Mouse (Mus musculus): ENCODE measurements around the gene Ddx27. TPM values are rescaled to one million over a fixed set of nuclear protein-coding genes. Genes with fewer than 3 reads are reported as not detected.

The Ddx27 gene
- polyA plus RNA-seq, 1 experiment from 2014 or later = 29.3 TPM

DNA sequence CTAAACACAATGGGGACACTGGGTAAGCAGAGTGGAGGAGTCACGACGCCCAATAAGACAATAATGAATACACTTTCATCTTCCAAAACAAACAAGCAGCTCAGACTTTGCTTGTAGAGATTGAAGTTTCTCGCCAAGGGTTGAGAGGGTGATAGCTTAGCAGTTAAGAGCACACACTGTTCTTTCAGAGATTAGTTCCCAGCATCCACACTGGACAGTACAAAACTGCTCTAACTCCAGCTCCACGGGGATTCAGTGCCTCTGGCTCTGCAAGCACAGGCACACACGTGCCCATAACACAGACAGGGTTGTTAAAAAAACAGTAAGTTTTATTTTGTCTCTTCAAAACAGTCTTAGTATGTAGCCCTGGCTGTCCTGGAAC, 41.9 kb downstream of the Ddx27 start:
- no peak overlapping the region for H3K27ac ChIP-seq (ENCODE audit: low read depth, low read length)
- WGBS (ENCODE audit: insufficient replicate concordance) = 82% methylated on average over 5 of the region's 5 CpGs
- H3K9ac ChIP-seq (ENCODE audit: low read depth, low read length) = no peak overlapping the region
- peaks cover 18% of the 10 kb centered on the region for H3K36me3 ChIP-seq (ENCODE audit: control insufficient read depth, insufficient read depth, low read length)
- H3K9me3 ChIP-seq (replicated peaks; ENCODE audit: control insufficient read depth, low read length) = no peaks in the 10 kb centered on the region
- no peak for ATAC-seq (replicated peaks; ENCODE audit: insufficient number of reproducible peaks, low FRiP score, low TSS enrichment)
- H3K4me1 ChIP-seq (ENCODE audit: control insufficient read depth, insufficient read depth, low read length) = peaks cover 3% of the 10 kb centered on the region
- no peaks in the 10 kb centered on the region for H3K27me3 ChIP-seq (ENCODE audit: control insufficient read depth, insufficient read depth, low read length)
- H3K4me3 ChIP-seq (ENCODE audit: low read depth, low read length) = no peak overlapping the region
- no peak overlapping the region for H3K4me2 ChIP-seq

DNA sequence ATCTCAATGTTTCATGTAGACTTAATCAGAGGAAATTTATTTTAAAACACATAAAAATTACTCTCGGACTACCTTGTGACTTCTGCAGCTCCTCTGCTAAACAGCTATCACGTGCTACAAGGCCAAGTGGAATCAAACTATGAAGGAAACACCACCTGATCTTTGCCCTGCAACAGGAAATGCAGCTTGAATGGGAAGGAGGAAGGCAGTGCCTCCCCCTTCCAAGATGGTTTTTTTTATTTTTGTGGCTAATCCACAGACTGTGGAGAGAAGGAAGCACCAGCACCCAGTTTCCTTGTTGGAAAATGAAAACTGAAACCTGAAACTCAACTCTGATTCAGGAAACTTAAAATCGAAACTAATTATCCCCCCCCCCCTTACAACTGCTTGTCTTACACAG, 43.2 kb downstream of the Ddx27 start:
- H3K4me1 ChIP-seq (ENCODE audit: control insufficient read depth, insufficient read depth, low read length) = peaks cover 3% of the 10 kb centered on the region
- no peak overlapping the region for H3K27ac ChIP-seq (ENCODE audit: low read depth, low read length)
- H3K9me3 ChIP-seq (replicated peaks; ENCODE audit: control insufficient read depth, low read length) = no peaks in the 10 kb centered on the region
- no peak overlapping the region for H3K9ac ChIP-seq (ENCODE audit: low read depth, low read length)
- no peak for ATAC-seq (replicated peaks; ENCODE audit: insufficient number of reproducible peaks, low FRiP score, low TSS enrichment)
- peaks cover 18% of the 10 kb centered on the region for H3K36me3 ChIP-seq (ENCODE audit: control insufficient read depth, insufficient read depth, low read length)
- no peaks in the 10 kb centered on the region for H3K27me3 ChIP-seq (ENCODE audit: control insufficient read depth, insufficient read depth, low read length)
- WGBS (ENCODE audit: insufficient replicate concordance) = 60% methylated on average over 3 of the region's 3 CpGs
- no peak overlapping the region for H3K4me2 ChIP-seq
- H3K4me3 ChIP-seq (ENCODE audit: low read depth, low read length) = no peak overlapping the region

DNA sequence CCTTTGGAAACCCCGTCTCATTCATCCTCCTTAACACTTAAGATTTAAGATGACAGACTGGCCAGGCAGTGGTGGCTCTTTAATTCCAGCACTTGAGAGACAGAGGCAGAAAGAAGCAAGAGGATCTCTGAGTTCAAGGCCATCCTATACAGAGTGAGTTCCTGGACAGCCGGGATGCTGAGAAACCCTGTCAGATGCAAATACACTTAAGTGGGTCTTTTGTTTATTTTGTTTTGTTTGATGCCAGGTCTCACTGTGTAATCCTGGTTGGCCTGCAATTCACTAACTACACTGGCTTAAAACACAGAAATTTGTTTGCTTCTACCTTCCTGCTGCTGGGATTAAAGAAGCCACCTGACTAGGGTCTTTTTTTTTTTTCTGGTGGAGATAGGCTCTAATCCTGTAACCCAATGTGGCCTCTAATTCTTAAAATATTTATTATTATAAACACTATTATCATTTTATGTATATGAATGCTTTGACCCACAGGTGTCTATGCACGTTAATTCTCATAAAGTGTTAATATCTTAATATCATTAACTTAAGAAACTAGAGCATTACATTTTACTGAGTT, 43.9 kb downstream of the Ddx27 start:
- no peak overlapping the region for H3K4me2 ChIP-seq
- no peak overlapping the region for H3K4me3 ChIP-seq (ENCODE audit: low read depth, low read length)
- no peak overlapping the region for H3K9ac ChIP-seq (ENCODE audit: low read depth, low read length)
- H3K27me3 ChIP-seq (ENCODE audit: control insufficient read depth, insufficient read depth, low read length) = no peaks in the 10 kb centered on the region
- H3K4me1 ChIP-seq (ENCODE audit: control insufficient read depth, insufficient read depth, low read length) = peaks cover 3% of the 10 kb centered on the region
- peaks cover 18% of the 10 kb centered on the region for H3K36me3 ChIP-seq (ENCODE audit: control insufficient read depth, insufficient read depth, low read length)
- no peak for ATAC-seq (replicated peaks; ENCODE audit: insufficient number of reproducible peaks, low FRiP score, low TSS enrichment)
- H3K9me3 ChIP-seq (replicated peaks; ENCODE audit: control insufficient read depth, low read length) = no peaks in the 10 kb centered on the region
- 61% methylated on average over 3 of the region's 3 CpGs for WGBS (ENCODE audit: insufficient replicate concordance)
- peak overlapping the region; percentile 12; the same call in 1 of the 2 replicates for H3K27ac ChIP-seq (ENCODE audit: low read depth, low read length)

DNA sequence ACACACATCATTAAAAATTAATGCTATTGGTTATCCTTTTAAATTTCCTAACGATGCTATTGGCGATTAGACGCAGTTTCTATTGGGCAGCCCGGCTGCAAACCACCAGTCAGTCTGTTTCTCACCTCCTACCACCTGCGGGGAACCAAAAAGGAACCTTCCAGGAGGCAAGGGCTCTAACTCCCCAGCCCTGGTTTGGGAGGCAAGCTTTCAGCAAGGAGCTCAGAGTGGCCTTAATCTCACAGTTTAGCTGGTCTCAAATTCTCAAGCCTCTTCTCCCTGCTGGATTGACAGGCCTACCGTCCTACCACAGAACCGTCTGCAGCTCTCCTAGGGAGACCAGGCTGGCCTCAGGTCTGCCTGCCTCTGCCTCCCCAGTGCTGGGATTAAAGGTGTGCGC, 44.5 kb downstream of the Ddx27 start:
- Histone ChIP-seq H3K27ac (ENCODE audit: low read depth, low read length) (no peak overlapping the region), H3K9me3 (replicated peaks; ENCODE audit: control insufficient read depth, low read length) (no peaks in the 10 kb centered on the region), H3K4me3 (ENCODE audit: low read depth, low read length) (no peak overlapping the region), H3K27me3 (ENCODE audit: control insufficient read depth, insufficient read depth, low read length) (no peaks in the 10 kb centered on the region), H3K4me1 (ENCODE audit: control insufficient read depth, insufficient read depth, low read length) (peaks cover 3% of the 10 kb centered on the region), H3K36me3 (ENCODE audit: control insufficient read depth, insufficient read depth, low read length) (peaks cover 18% of the 10 kb centered on the region), H3K4me2 (no peak overlapping the region), H3K9ac (ENCODE audit: low read depth, low read length) (no peak overlapping the region)
- ATAC-seq (replicated peaks; ENCODE audit: insufficient number of reproducible peaks, low FRiP score, low TSS enrichment) = no peak
- 54% methylated on average over 8 of the region's 8 CpGs for WGBS (ENCODE audit: insufficient replicate concordance)

DNA sequence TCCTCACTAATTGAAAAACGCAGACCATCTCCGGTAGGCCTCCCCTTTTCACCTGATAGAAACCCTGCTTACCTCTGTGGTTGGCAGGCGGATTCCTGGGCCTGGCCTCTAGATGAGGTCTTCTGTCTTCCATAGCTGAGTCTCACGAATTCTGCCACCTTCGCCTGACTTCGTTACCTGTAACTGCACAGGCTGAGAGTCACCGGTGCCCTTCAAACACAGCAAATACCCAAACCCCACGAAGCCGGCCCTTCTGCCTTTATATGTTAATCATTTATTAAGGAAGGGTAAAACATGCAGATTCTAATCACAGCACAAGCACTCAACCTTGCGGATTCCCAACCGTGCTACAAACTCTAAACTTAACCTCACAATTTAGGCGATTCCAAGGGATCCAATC, 45.0 kb downstream of the Ddx27 start:
- no peak overlapping the region for H3K27ac ChIP-seq (ENCODE audit: low read depth, low read length)
- H3K27me3 ChIP-seq (ENCODE audit: control insufficient read depth, insufficient read depth, low read length) = no peaks in the 10 kb centered on the region
- WGBS (ENCODE audit: insufficient replicate concordance) = 62% methylated on average over 12 of the region's 12 CpGs
- peaks cover 3% of the 10 kb centered on the region for H3K4me1 ChIP-seq (ENCODE audit: control insufficient read depth, insufficient read depth, low read length)
- no peaks in the 10 kb centered on the region for H3K9me3 ChIP-seq (replicated peaks; ENCODE audit: control insufficient read depth, low read length)
- H3K9ac ChIP-seq (ENCODE audit: low read depth, low read length) = no peak overlapping the region
- H3K4me2 ChIP-seq = no peak overlapping the region
- no peak overlapping the region for H3K4me3 ChIP-seq (ENCODE audit: low read depth, low read length)
- H3K36me3 ChIP-seq (ENCODE audit: control insufficient read depth, insufficient read depth, low read length) = peaks cover 16% of the 10 kb centered on the region
- ATAC-seq (replicated peaks; ENCODE audit: insufficient number of reproducible peaks, low FRiP score, low TSS enrichment) = no peak

DNA sequence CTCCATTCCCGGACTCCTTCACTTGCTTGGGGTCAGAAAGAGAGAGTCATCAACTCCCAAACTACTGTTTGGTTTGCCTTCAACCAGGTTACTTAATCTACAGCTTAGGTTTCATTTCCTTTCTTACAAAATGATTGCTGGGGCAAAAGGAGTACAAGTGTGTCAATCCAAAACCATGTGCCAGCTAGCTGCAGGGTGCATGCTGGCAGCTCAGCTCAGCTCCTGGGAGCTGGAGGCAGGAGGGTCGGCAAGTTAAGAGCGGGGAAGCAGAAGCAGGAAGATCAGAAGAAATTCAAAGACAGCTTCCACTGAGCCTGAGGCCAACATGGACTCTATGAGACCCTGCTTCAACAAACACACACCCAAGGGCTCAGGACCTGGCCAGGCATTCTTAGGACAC, 45.4 kb downstream of the Ddx27 start:
- H3K36me3 ChIP-seq (ENCODE audit: control insufficient read depth, insufficient read depth, low read length) = peaks cover 15% of the 10 kb centered on the region
- no peak overlapping the region for H3K9ac ChIP-seq (ENCODE audit: low read depth, low read length)
- no peak overlapping the region for H3K4me3 ChIP-seq (ENCODE audit: low read depth, low read length)
- no peak overlapping the region for H3K4me2 ChIP-seq
- no peak for ATAC-seq (replicated peaks; ENCODE audit: insufficient number of reproducible peaks, low FRiP score, low TSS enrichment)
- H3K4me1 ChIP-seq (ENCODE audit: control insufficient read depth, insufficient read depth, low read length) = peaks cover 3% of the 10 kb centered on the region
- no peaks in the 10 kb centered on the region for H3K9me3 ChIP-seq (replicated peaks; ENCODE audit: control insufficient read depth, low read length)
- 69% methylated on average over 3 of the region's 3 CpGs for WGBS (ENCODE audit: insufficient replicate concordance)
- no peaks in the 10 kb centered on the region for H3K27me3 ChIP-seq (ENCODE audit: control insufficient read depth, insufficient read depth, low read length)
- H3K27ac ChIP-seq (ENCODE audit: low read depth, low read length) = no peak overlapping the region

DNA sequence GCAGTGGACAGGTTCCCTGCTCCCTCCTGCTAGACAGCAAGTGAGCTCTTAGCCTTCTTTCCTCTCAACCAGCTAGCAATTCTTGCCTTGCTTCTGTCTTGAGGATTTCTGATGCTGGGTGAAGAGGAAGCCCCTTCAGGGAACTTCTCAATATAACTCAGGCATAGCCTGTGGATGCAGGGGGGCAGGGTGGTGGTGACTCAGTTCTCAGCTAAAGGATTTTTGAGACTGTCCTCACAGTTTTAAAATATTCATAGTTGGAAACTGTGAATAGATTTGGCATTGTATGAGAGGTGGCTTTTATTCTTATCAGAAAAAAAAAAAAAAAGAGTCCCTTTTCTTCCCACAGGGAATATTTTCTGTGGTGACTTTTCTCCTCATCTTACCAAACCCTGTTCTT, 45.8 kb downstream of the Ddx27 start:
- H3K4me3 ChIP-seq (ENCODE audit: low read depth, low read length) = no peak overlapping the region
- no peak overlapping the region for H3K4me2 ChIP-seq
- H3K9ac ChIP-seq (ENCODE audit: low read depth, low read length) = no peak overlapping the region
- peaks cover 3% of the 10 kb centered on the region for H3K4me1 ChIP-seq (ENCODE audit: control insufficient read depth, insufficient read depth, low read length)
- peaks cover 16% of the 10 kb centered on the region for H3K36me3 ChIP-seq (ENCODE audit: control insufficient read depth, insufficient read depth, low read length)
- ATAC-seq (replicated peaks; ENCODE audit: insufficient number of reproducible peaks, low FRiP score, low TSS enrichment) = no peak
- H3K9me3 ChIP-seq (replicated peaks; ENCODE audit: control insufficient read depth, low read length) = no peaks in the 10 kb centered on the region
- no peaks in the 10 kb centered on the region for H3K27me3 ChIP-seq (ENCODE audit: control insufficient read depth, insufficient read depth, low read length)
- H3K27ac ChIP-seq (ENCODE audit: low read depth, low read length) = no peak overlapping the region

DNA sequence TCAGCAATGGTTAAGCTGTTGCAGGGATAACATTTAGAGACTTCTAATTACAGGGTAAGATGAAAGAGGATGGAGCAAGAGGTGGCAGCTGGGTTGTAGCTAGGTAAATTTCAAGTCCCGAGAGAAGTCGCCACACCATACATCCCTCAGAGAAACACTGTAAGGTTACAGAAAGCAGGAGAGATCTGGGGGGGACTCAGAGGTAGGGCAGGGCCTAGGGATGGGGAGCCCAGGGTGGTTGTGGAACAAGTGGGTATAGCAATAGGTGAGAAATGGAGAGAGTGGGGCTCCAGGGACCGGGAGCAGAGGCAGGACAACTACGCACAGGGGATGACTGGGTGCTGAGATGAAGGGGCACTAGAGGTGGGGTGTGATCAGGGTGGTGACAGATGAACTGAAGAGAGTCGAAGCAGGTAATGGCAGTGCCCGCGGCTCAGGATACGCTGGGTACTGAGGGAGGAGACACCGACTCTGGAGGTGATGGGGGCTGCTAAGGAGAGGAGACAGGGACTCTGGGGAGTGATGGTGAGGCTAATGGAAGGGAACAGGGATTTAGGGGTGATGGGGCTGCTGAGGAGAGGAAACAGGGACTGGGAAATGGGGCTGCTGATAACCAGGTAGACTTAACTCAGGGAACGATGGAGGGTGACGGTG, 46.5 kb downstream of the Ddx27 start:
- ATAC-seq (replicated peaks; ENCODE audit: insufficient number of reproducible peaks, low FRiP score, low TSS enrichment) = no peak
- Histone ChIP-seq H3K4me3 (ENCODE audit: low read depth, low read length) (peak overlapping the region; percentile 74), H3K9me3 (replicated peaks; ENCODE audit: control insufficient read depth, low read length) (no peaks in the 10 kb centered on the region), H3K27me3 (ENCODE audit: control insufficient read depth, insufficient read depth, low read length) (no peaks in the 10 kb centered on the region), H3K9ac (ENCODE audit: low read depth, low read length) (peak overlapping the region; percentile 90), H3K36me3 (ENCODE audit: control insufficient read depth, insufficient read depth, low read length) (peaks cover 13% of the 10 kb centered on the region), H3K4me2 (peak overlapping the region; percentile 80), H3K4me1 (ENCODE audit: control insufficient read depth, insufficient read depth, low read length) (peaks cover 3% of the 10 kb centered on the region), H3K27ac (ENCODE audit: low read depth, low read length) (no peak overlapping the region)
- WGBS (ENCODE audit: insufficient replicate concordance) = 20% methylated on average over 11 of the region's 11 CpGs

DNA sequence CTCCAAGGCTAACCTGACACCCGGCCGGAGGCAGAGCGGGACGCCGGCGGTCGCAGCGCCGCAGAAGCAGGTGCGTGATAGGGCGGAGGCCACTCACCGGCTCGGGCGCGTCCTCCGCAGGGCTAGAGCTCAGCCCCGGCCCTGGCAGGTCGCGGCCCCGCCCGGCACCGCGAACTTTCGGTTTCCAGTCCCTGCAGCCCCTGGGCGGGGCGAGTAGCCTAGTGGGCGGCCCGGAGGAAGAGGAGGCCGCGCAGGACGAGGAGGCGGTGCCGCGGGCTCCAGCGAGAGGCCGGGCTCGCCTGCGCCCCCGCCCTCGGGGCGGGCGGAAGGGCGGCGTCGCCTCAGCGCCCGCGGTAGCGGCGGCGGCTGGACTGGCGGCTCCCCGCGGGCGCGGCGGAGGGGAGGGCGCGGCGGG, 47.5 kb downstream of the Ddx27 start:
- Histone ChIP-seq H3K9me3 (replicated peaks; ENCODE audit: control insufficient read depth, low read length) (no peaks in the 10 kb centered on the region), H3K4me1 (ENCODE audit: control insufficient read depth, insufficient read depth, low read length) (peaks cover 3% of the 10 kb centered on the region), H3K9ac (ENCODE audit: low read depth, low read length) (peak overlapping the region; percentile 90), H3K4me2 (peak overlapping the region; percentile 80), H3K27me3 (ENCODE audit: control insufficient read depth, insufficient read depth, low read length) (no peaks in the 10 kb centered on the region), H3K4me3 (ENCODE audit: low read depth, low read length) (peak overlapping the region; percentile 74), H3K36me3 (ENCODE audit: control insufficient read depth, insufficient read depth, low read length) (peaks cover 11% of the 10 kb centered on the region), H3K27ac (ENCODE audit: low read depth, low read length) (peak overlapping the region; percentile 91)
- peak; percentile 93 for ATAC-seq (replicated peaks; ENCODE audit: insufficient number of reproducible peaks, low FRiP score, low TSS enrichment)
- 0% methylated on average over 30 of the region's 60 CpGs for WGBS (ENCODE audit: insufficient replicate concordance)
